Mouse (Mus musculus) effector memory CD4-positive, alpha-beta T cell, adult 7 months (primary cell): ENCODE results near the gene Gpr15. TPM values are rescaled to one million over a fixed set of nuclear protein-coding genes. Genes with fewer than 3 reads are reported as not detected.

ENCODE experiments used
- polyA plus RNA-seq: library from polyadenylated mRNA; unstranded; fragments of 100-300 nt; shearing (Covaris generic); gene quantifications from one replicate; pipeline ENCODE4 v1.2.1, GENCODE M21; 2017

Gene Gpr15
- polyA plus RNA-seq, result not detected

DNA sequence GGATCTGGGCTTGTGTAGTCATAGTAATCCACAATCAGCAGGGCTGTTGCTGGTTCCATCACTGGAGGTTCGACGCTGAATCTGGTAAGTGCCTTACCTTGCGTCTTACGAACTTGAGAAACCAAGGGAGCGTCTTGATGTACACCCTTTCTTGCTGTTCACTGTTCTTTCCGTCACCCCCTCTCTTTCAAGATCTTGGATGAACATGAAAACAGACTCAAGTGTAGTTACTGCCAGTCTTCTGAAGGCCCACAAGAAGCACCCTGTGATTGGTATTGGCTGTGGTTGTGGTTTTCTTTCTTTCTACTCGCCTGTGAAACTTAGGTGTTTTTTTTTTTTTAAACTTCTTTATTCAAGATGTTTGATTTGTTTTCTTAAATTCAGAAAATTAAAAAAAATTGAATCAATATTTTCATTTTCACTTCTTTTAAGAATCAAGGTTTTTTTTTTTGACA lies at the start of gene Gpr15:
Gene Gpr15 (minus strand): TSS at position 405 of the 455 bp plus-strand sequence.

GRCm38 (mm10) chr16:58763076-58763475 lies 44.2 kb upstream of the Gpr15 start, which contains the start of gene Olfr172:
Gene Olfr172 (minus strand): TSS chr16:58763176.

DNA sequence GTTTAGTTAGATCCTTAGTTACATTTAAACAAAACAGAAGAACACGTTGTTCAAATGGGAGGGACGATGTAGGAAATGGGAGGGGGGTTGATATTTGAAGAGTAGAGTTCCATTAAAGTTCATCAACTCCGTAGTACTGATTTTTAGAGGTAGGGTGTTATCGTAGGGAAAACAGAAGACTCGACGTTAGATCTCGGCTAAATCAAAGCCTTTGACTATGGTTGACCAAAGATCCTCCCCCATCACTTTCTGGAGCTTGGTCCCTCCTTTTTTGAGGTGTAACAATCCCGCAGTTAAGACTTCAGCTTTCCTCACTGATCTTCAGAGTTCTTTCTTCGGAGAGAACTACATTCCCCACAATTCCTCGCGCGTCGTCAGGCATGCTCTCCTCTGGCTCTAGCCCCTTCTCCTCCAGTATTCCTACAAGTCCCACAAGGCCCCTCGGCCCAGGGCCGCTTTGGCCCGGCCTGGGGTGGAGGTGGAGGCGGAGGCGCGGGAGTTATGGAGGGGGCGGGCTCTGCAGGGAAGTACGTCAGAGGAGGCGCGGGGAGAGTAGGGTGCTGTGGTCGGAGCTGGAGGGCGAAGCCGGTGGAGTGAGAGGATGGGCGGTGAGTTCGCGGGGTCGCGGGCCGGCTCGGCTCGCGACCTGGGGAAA lies 8.7 kb upstream of the Gpr15 start, which contains the start of gene Cldnd1:
Gene Cldnd1 (plus strand): TSS at position 434 of the 655 bp plus-strand sequence.

DNA sequence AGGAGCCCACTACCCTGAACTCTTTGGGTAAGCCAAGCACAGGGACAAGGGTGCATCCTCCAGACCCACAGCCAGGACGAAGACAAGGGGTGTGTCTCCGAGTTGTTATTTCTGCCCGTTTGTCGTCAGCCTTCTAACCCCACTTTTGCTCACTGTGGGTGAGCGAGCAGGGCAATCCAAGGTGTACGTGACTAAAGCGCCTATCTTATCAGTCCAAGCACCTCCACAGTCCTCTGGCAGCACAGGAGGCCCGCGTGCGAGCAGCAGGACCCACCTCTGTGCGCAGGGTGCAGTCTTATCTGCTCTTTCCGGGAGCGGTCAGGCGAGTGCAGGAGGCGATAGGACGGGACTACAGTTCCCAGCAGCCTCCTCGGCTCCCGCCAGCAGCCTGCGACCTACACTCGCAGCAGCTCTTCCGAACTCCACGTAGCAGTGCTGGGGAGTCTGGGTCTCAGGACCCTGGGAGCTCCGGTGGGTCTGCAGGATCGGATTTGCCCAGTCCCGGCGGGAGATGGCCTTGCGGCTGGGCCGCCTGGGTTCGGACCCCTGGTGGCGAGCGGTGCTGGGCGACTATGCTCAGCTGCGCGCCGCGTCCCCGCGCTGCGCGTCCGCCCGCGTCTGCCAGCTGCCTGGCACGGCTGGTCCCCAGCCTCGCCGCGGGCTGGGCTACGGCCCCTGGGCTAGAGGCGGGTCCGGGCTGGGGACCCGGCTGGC lies 48.8 kb downstream of the Gpr15 start, which contains the start of gene Cpox:
Gene Cpox (plus strand): TSS at position 376 of the 714 bp plus-strand sequence.

Other genes with a start within 250 kb of the Gpr15 start
- 145 TPM for gene St3gal6, start 194.8 kb downstream of the Gpr15 start, polyA plus RNA-seq
- 1.3 TPM for gene Gm813, start 102.1 kb downstream of the Gpr15 start, polyA plus RNA-seq
- gene E330017A01Rik, start 80.3 kb downstream of the Gpr15 start, polyA plus RNA-seq, result not detected
- gene Cpox, start 48.8 kb downstream of the Gpr15 start, polyA plus RNA-seq, result 19.4 TPM
- gene Cldnd1, start 8.8 kb upstream of the Gpr15 start, polyA plus RNA-seq, result 116 TPM
- not detected for gene Olfr172, start 44.1 kb upstream of the Gpr15 start, polyA plus RNA-seq
- gene Olfr173, start 81.2 kb upstream of the Gpr15 start, polyA plus RNA-seq, result 0.77 TPM
- not detected for gene Olfr175-ps1, start 107.7 kb upstream of the Gpr15 start, polyA plus RNA-seq
- 0.16 TPM for gene Olfr177, start 155.7 kb upstream of the Gpr15 start, polyA plus RNA-seq
- not detected for gene Olfr178, start 173.0 kb upstream of the Gpr15 start, polyA plus RNA-seq
- gene Olfr181, start 209.7 kb upstream of the Gpr15 start, polyA plus RNA-seq, result not detected
- not detected for gene Olfr180, start 210.3 kb upstream of the Gpr15 start, polyA plus RNA-seq